Mouse (Mus musculus) ES-Bruce4 (cell line): ENCODE data around the gene Skil. TPM values are rescaled to one million over a fixed set of nuclear protein-coding genes. Genes with fewer than 3 reads are reported as not detected.

Experiments
- H3K27ac ChIP-seq: 2 replicates; pipeline ENCODE4 v1.5.1; 2012; ENCODE audit warnings: low read length, inconsistent platforms; ENCODE audit not compliant: insufficient read depth
- H3K27me3 ChIP-seq: 2 replicates; pipeline ENCODE4 v1.6.1; 2012; ENCODE audit warnings: mild to moderate bottlenecking, low read length, inconsistent platforms; ENCODE audit not compliant: control insufficient read depth, poor library complexity, insufficient read depth, severe bottlenecking
- H3K36me3 ChIP-seq: 2 replicates; pipeline ENCODE4 v1.6.1; 2012; ENCODE audit warnings: inconsistent platforms, mild to moderate bottlenecking, low read length, moderate library complexity; ENCODE audit not compliant: control insufficient read depth, poor library complexity, insufficient read depth, severe bottlenecking
- H3K4me1 ChIP-seq: one replicate; pipeline ENCODE4 v1.8.1; 2011; ENCODE audit warnings: low read length; ENCODE audit not compliant: control insufficient read depth, insufficient read depth
- H3K4me3 ChIP-seq: 2 replicates; pipeline ENCODE4 v1.5.1; 2011; ENCODE audit warnings: low read depth, mild to moderate bottlenecking, low read length
- H3K9ac ChIP-seq: 2 replicates; pipeline ENCODE4 v1.6.1; 2012; ENCODE audit warnings: low read depth, mild to moderate bottlenecking, inconsistent platforms; ENCODE audit not compliant: poor library complexity, severe bottlenecking
- H3K9me3 ChIP-seq: replicated peaks from 2 replicates; pipeline ENCODE4 v1.6.1; 2012; ENCODE audit warnings: mild to moderate bottlenecking, low read length, inconsistent platforms; ENCODE audit not compliant: control insufficient read depth, poor library complexity, insufficient read depth, severe bottlenecking
- CTCF ChIP-seq: IDR thresholded peaks from one replicate; pipeline ENCODE4 v1.8.1; 2011; ENCODE audit warnings: low read depth, low read length
- EP300 ChIP-seq: IDR thresholded peaks from 2 replicates; pipeline ENCODE4 v1.6.1; 2011; ENCODE audit warnings: low read depth, low read length; ENCODE audit not compliant: insufficient read depth
- POLR2A ChIP-seq: IDR thresholded peaks from one replicate; pipeline ENCODE4 v1.8.1; 2011; ENCODE audit warnings: low read length; ENCODE audit not compliant: insufficient read depth
- polyA plus RNA-seq: library from polyadenylated mRNA; stranded (reverse); fragments of >200 nt; gene quantifications from 2 replicates; pipeline ENCODE4 v1.2.4, GENCODE M21; 2011; ENCODE audit warnings: low read depth; ENCODE audit not compliant: missing spikeins, insufficient read depth, insufficient read length

Gene Skil
- polyA plus RNA-seq, 1 experiment, result 69.6 TPM

DNA sequence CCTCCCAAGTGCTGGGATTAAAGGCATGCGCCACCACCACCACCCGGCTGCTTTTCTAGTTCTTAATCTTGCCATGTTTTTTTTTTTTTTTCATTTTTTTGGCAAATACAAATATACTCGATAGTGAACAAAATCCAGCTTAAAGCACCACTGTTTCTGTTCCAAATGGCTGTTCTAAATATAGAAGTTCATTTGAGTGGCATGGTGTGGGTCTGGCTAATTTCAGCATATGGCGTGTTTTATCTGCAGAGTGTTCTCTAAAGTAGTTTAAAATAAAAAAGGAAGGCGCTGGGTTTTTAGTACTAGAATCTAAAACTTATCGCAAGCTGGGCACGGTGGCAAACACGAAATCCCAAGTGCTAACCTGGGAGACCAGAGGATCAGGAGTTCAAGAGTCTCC, 40.0 kb upstream of the Skil start:
- TF ChIP-seq CTCF, result no peak
- no peak for TF ChIP-seq EP300

DNA sequence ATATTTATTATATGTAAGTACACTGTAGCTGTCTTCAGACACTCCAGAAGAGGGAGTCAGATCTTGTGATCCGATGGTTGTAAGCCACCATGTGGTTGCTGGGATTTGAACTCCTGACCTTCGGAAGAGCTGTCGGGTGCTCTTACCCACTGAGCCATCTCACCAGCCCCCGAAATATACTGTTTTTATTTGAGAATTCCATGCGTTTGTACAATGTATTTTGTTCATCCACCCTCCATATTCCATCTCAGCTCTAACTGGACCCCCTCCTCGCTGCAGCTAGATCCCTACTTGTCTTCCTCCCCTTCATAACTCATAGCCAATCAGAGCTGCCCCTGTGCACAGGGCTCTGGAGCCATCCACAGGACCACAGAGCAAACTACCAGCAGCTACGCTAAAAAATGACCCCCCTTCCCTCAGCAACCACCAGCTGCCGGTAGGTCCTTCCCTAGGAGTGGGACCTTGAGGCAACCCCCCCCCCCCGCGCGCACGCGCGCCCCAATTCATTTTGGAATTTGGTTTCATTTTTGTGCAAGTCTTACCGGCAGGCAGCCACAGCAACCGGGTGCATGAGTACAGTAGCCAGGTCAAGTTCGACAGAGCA, 38.7 kb upstream of the Skil start:
- Histone ChIP-seq H3K27me3 (no peaks in the 10 kb centered on the region), H3K9ac (peak overlapping the region; percentile 76), H3K9me3 (no peaks in the 10 kb centered on the region), H3K4me1 (no peaks in the 10 kb centered on the region), H3K27ac (peak overlapping the region; percentile 26; the same call in 1 of the 2 replicates), H3K36me3 (0 out of 2 replicates have a peak, but pooled peaks cover under 1% of the 10 kb centered on the region), H3K4me3 (peak overlapping the region; percentile 88)
- no peak for TF ChIP-seq EP300
- peak; percentile 38 for TF ChIP-seq CTCF

More for the DNA sequence above, 40.0 kb upstream of the Skil start:
- no peak overlapping the region for H3K9ac ChIP-seq
- H3K9me3 ChIP-seq, result no peaks in the 10 kb centered on the region
- no peaks in the 10 kb centered on the region for H3K4me1 ChIP-seq
- peaks cover 10% of the 10 kb centered on the region for H3K36me3 ChIP-seq
- H3K27ac ChIP-seq, result no peak overlapping the region
- no peaks in the 10 kb centered on the region for H3K27me3 ChIP-seq
- H3K4me3 ChIP-seq, result no peak overlapping the region

DNA sequence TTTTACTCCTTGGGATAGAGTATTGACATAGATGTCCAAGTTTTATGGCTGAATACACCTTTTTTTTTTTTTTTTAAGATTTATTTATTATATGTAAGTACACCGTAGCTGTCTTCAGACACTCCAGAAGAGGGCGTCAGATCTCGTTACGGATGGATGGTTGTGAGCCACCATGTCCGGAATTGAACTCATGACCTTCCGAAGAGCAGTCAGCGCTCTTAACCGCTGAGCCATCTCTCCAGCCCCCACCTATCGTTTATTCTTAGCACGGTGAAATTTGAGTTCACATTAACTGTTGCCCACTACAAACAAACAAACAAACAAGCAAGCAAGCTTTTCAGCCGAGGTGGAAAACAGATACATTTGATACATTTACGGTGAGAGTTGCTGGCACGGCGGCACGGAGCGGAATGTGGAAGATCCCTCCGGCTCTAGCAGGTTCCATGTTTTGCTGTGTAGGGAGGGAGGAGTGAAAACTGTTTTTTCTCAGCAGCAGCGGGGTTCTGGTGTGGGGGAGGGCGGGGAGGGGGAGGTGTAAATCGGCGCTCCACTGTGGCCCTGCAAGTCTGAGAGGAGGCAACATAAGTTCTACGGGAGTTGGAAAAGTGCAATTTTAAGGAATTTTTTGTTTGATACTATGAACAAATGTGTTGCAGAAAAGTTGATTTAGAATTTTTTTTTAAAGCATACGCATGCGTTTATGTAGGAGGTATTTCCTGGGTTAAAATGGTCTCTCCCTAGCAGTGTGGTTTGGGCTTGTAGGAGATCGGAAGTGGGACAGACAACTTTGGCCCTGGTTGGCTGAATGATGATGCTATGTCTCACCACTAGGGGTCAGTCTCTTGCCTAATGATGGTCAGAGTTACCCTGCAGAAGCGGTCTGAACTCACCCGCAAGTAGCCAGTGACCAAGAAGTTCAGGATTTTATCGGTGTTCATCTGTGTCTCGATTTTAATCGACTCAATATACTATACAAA, 37.9 kb upstream of the Skil start:
- Histone ChIP-seq H3K9ac (peak overlapping the region; percentile 76), H3K36me3 (no peaks in the 10 kb centered on the region), H3K4me3 (peak overlapping the region; percentile 88), H3K27me3 (no peaks in the 10 kb centered on the region), H3K27ac (peak overlapping the region; percentile 74), H3K4me1 (no peaks in the 10 kb centered on the region), H3K9me3 (no peaks in the 10 kb centered on the region)
- TF ChIP-seq POLR2A (no peak), CTCF (peak; percentile 80), EP300 (no peak)

DNA sequence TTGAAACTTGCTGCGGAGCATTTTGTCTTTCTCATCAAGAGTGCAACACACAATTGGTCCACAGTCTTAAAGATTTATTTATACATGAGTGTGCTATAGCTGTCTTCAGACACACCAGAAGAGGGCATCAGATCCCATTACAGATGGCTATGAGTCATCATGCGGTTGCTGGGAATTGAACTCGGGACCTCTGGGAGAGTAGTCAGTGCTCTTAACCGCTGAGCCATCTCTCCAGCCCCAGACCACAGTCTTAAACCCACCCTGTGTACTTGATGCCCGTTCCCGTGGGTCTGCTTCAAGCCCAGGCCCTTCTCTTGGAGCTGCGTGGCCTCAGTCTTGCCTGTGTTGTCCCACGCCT, 34.1 kb upstream of the Skil start:
- Histone ChIP-seq H3K9me3 (no peaks in the 10 kb centered on the region), H3K9ac (peak overlapping the region; percentile 60), H3K27ac (peak overlapping the region; percentile 37), H3K4me1 (no peaks in the 10 kb centered on the region), H3K27me3 (no peaks in the 10 kb centered on the region), H3K4me3 (peak overlapping the region; percentile 37), H3K36me3 (no peaks in the 10 kb centered on the region)
- TF ChIP-seq CTCF (no peak), EP300 (no peak), POLR2A (no peak)

DNA sequence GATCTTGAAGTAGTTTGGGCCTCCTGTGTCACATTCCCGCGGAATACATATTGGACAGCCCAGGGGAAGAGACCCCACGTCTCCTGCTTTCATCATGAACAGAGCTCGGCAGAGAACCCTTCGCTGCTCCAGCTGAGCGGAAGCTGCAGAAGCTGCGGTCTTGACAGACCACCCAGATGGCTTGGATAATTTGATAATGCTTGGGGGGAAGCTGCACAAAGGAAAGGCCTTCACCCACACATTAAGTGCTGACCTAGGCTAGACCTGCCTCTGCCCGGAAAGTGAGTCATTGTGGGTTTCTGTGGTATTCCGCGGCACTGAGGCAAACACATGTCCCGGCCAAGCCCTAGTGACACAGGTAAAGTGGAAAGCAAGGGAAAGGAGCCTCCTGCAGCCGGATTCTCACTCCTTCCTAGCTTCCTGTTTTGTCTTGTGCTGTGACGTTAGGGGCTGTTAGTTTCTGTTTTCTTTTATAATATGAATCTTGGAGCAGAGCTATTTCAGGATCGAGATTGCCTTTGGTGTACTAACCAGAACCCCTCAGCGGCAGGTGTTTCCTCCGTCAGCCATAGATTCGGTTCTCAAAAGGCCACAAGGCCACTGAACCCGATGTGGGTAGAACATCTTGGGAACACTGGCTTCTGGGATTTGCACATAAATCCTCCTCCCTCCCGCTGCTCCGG, 33.6 kb upstream of the Skil start:
- H3K9ac ChIP-seq, result peak overlapping the region; percentile 60
- H3K9me3 ChIP-seq, result no peaks in the 10 kb centered on the region
- peak overlapping the region; percentile 37 for H3K27ac ChIP-seq
- no peaks in the 10 kb centered on the region for H3K4me1 ChIP-seq
- TF ChIP-seq POLR2A (no peak), EP300 (no peak), CTCF (no peak)
- no peaks in the 10 kb centered on the region for H3K27me3 ChIP-seq
- H3K36me3 ChIP-seq, result no peaks in the 10 kb centered on the region
- peak overlapping the region; percentile 37 for H3K4me3 ChIP-seq
